Mouse (Mus musculus) layer of hippocampus, adult 2 months (tissue): Measurements from ENCODE around the gene Acsm2. TPM values are rescaled to one million over a fixed set of nuclear protein-coding genes. Genes with fewer than 3 reads are reported as not detected.
"Not testable (repeated sequence)": the region's sequence is repeated elsewhere in the genome, so short reads cannot be mapped to it uniquely, and the experiment has no call there.

ENCODE experiments used
- DNase-seq, 2 experiments: peaks; one replicate each; pipeline ENCODE4 v3.0.0; 2022; ENCODE audit warnings: low spot score in 2 of 2
- H3K27ac ChIP-seq: fragments of 200-600 bp; 2 replicates; pipeline ENCODE4 v1.8.1; 2022
- H3K4me3 ChIP-seq: fragments of 200-600 bp; 2 replicates; pipeline ENCODE4 v1.8.1; 2022; ENCODE audit warnings: mild to moderate bottlenecking
- CTCF ChIP-seq: fragments of 200-600 bp; conservative IDR thresholded peaks from 2 replicates; pipeline ENCODE4 v1.8.1; 2022; ENCODE audit warnings: antibody characterized with exemption, mild to moderate bottlenecking, moderate library complexity
- total RNA-seq, 2 experiments: library from RNA; stranded (reverse); gene quantifications; 2 replicates each; pipeline ENCODE4 v1.2.3; 2021

Gene Acsm2
- total RNA-seq, 2 experiments from 2014 or later: not detected

DNA sequence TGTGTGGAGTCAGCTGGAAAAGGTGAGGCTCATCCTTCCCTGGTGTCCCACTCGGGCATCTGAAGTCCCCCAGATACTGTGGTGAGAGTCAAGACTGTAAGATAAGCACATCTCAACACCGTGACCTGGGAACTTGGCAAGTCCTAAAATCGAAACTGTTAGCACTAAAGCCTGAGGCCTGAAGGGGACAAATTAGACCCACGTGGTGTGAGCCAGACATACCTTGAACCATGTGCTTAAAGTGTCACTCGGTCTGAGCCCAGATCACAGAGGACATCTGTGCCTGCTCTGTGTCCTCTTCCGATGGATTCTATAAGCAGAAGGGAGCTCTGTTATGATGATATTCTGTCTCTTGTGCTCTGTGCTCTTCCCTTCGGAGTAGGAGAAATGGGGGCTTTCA lies 25.5 kb upstream of the Acsm2 start:
- Histone ChIP-seq H3K27ac (no peak overlapping the region), H3K4me3 (no peak overlapping the region)
- no peak for TF ChIP-seq CTCF
- DNase-seq: no peak

DNA sequence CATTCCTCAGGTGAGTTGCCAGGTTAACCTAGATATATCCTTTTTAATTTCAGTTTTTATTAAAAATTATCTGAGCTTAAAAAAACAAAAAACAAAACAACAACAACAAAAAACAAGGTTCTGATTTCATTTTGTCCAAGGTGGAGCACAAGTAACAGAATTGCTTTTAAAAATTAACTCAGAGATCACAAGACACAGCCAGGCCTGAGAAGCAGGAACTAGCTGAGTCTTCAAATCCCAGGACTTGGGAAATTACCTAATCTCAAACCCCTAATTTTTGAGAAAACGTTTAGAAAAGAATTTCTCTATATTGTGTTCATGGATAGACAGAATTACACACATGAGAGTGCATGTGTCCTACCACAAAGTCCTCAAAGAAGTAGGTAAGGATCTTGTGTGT lies 21.2 kb upstream of the Acsm2 start:
- no peak overlapping the region for H3K4me3 ChIP-seq
- DNase-seq: no peak
- TF ChIP-seq CTCF: no peak
- H3K27ac ChIP-seq: no peak overlapping the region

DNA sequence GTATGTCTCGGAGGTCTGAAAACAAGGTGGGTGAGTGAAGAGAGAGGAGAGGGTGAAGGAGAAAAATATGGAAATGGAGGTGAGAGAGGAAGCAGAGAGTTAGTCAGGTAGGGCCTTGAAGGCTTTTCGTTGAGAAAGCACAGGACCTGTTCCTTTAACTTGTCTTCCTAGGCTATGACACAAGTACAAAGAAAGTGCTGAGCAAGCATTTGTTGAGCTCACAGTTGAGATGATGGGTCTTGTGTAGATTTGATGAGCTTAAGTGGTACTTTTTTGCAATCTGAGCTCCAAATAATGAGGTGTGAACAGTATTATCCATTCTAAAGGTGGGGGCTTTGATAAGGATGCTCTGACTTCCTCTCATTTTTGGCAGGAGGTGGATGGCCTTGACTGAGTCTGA lies 19.8 kb upstream of the Acsm2 start:
- TF ChIP-seq CTCF: no peak
- H3K4me3 ChIP-seq: no peak overlapping the region
- no peak for DNase-seq
- H3K27ac ChIP-seq: no peak overlapping the region

DNA sequence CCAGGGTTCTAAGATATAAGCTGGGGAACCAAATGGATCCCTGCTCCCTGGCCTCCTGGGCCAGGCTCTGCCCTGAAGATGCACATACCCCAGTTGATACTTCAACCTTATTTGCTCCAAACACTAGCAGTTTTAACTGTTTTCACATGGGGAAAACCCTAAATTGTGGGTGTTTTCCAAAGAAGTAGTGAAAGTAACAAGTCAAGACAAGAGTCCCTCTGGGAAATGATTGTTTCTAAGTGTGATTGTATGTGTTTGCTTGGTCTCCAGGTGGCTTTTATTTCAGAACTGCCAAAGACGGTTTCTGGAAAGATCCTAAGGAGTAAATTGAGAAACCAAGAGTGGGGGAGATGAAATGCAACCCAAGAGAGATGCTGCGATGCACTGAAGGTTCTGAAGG lies 11.7 kb upstream of the Acsm2 start:
- DNase-seq: no peak
- H3K27ac ChIP-seq: no peak overlapping the region
- H3K4me3 ChIP-seq: no peak overlapping the region
- no peak for TF ChIP-seq CTCF

DNA sequence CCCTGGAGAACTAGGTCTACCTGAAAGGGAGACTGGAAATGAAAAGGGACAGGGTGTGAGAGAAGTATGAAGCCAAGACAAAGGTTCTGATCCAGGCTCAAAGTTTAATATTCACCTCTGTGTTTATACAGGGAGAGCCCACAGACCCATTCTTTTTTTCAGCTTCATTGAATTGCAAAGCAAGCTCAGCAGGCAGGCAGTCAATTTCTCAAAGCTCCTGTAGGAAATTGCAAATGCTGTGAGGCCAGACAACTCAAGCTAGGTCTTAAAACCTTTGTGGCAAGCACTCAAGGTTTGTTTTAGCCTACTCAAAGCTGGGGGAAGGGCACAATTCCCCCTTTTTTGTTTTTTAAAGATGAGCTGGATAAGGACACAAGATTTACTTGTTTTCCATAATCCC lies 8.6 kb upstream of the Acsm2 start:
- Histone ChIP-seq H3K4me3 (no peak overlapping the region), H3K27ac (no peak overlapping the region)
- TF ChIP-seq CTCF: no peak
- no peak for DNase-seq

DNA sequence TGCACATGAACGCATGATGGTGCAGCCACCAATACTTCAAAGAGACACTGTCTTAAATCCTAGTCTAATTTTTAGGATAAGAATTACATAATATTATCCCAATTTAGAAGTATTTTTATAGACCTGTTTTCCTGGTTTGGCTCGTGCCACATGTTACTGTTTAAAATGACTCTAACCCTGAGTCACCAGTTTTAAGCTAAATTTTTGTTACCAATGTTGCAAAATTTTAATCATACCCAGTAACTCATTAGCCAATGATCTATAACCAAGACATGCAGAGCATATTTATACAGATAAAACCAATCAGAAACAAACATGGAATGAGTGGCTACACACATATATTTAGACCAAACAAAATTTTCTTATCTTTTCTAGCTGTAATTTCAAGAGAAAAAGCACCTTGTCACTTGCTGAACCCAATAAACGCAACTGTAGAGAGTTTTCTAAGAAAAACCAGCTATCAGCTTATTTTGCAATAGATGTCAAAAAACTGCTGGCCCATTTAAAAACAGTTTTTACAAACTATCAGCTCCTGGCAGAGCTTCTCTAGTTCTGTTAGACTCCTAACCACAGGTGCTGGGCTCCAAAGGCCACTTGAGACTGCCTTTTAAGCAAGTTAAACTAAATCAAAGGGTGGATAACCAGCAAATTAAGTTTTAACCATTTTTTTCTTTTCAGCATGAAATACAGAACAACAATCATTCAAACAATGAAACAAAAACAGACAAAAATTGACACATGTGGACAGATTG lies 3.5 kb upstream of the Acsm2 start:
- TF ChIP-seq CTCF: no peak
- no peak overlapping the region for H3K27ac ChIP-seq
- no peak for DNase-seq
- H3K4me3 ChIP-seq: no peak overlapping the region

DNA sequence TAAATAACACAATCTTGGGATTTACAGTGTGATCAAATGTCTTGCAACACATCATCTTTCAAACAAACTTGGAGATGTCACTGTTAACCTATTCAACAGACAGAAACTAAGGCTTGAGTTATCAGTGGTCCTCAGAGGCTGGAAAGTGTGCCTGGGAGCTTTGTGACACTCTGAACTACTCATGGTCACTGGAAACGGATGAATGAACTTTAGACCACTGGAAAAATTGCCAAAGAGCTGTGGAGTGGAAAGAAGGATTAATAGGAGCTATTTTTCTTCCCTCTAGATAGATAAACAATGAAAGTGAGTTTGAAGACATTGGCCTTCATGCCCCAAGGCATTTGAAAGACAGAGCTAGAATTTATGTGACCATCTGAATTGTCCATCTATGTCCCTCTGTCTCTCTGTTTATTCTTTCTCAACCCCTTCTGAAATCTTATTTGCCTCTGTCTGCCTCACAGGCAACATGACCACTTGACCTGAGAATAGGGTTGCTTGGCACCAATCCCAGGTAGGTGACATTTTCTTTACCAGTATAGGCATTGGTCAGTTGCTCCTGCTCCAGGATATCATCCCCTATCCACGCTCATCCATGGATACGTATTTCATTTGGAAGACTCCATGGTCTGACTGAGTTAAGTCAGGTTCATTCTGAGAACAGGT lies 5.8 kb downstream of the Acsm2 start:
- Histone ChIP-seq H3K27ac (no peak overlapping the region), H3K4me3 (no peak overlapping the region)
- TF ChIP-seq CTCF: no peak
- DNase-seq: no peak

DNA sequence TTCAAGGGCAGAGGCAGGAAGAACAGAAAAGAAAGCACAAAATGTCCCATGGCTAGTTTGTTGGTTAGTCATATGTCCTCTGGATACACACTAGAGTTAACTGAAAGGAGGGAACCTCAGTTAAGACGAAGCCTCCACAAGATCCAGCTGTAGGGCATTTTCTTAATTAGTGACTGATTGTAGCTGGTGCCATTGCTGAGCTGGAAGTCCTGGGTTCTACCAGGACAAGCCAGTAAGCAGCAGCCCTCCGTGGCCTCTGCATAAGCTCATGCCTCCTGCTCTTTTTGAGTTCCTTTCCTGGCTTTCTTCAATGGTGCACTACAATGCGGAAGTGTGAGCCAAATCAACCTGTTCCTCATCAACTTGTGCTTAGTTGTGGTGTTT lies 6.3 kb downstream of the Acsm2 start:
- no peak overlapping the region for H3K27ac ChIP-seq
- H3K4me3 ChIP-seq: no peak overlapping the region
- no peak for TF ChIP-seq CTCF
- DNase-seq: no peak

DNA sequence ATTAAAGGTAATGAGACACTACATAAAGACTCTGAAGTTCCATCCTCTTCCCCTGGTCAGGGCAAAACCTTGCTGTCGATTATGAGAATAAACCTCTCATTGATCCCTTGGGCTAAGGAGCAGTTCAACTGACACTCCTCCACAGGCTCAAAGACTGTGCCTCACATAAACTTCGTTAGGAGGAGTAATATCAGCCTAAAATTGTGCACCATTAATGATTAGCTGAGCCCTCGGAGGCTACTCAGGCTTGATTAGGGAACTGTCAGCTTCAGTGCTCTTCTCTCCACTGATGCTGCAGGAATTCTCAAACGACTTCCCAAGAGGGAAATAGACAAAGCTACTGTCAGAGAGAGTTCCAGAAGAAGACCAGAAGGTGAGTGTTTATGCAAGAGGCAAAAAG lies 7.3 kb downstream of the Acsm2 start:
- Histone ChIP-seq H3K27ac (no peak overlapping the region), H3K4me3 (no peak overlapping the region)
- TF ChIP-seq CTCF: no peak
- no peak for DNase-seq

DNA sequence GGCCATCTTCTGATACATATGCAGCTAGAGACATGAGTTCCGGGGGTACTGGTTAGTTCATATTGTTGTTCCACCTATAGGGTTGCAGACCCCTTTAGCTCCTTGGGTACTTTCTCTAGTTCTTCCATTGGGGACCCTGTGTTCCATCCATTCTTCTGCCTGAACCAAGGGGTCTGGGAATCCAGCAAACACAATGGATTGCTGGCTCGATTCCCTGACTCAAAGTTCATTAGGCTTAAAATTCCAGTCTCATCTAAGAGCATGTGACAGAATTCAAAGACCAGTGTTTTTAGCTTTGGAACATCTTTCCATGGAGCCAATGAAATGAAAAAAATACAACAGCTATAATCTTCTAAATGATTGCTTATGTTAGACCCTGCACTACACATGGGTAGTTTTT lies 8.3 kb downstream of the Acsm2 start:
- DNase-seq, H3K27ac ChIP-seq: not testable (repeated sequence)

DNA sequence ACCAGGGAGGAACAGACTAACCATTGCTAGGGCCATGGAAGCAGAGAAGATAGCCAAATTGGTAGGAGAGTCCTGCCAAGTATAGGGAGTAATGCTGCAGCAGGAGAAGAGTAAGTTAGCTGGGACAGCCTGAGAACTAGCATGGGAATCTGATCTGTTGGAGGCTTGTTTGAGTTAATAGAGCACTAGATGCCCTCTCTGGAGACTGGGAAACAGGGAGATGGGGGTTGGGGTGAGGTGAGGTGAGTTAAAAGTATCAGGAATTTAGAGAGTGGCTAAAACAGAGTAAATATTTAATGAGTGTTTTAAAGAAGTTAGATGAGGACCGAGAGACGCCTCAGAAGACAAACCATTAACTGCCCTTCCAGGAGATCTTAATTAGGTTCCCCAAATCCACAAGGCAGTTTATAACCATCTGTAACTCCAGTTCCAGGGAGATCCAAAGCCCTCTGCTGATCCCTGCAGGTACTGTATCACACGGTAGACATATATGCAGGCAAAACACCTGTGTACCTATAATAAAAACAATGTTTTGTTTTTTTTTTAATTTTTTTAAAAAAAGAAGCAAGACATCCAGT lies 40.5 kb downstream of the Acsm2 start:
- TF ChIP-seq CTCF: no peak
- DNase-seq: no peak

More for the DNA sequence above, 8.3 kb downstream of the Acsm2 start:
- H3K4me3 ChIP-seq: not testable (repeated sequence)

DNA sequence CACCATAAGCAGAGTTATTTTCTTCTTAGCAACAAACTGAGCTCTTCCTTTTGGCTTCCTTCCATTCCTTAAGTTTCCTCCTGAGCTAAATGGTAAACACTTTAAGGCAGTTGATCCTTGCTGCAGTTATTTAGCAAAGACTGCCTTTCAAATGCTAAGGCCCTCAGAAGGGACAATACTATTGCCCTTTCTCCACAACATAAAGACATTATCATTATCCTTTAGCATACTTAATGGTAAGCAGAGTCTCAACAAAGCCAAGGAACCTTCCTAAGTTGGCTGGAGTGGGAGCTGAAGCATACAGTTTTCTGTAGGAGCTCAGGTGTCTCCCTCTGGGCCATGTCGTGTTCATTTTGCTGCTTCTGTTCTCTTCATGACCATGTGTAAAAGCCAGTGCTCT lies 41.2 kb downstream of the Acsm2 start:
- H3K27ac ChIP-seq: no peak overlapping the region
- DNase-seq: no peak
- TF ChIP-seq CTCF: no peak
- no peak overlapping the region for H3K4me3 ChIP-seq

More for the DNA sequence above, 40.5 kb downstream of the Acsm2 start:
- Histone ChIP-seq H3K27ac (no peak overlapping the region), H3K4me3 (no peak overlapping the region)

DNA sequence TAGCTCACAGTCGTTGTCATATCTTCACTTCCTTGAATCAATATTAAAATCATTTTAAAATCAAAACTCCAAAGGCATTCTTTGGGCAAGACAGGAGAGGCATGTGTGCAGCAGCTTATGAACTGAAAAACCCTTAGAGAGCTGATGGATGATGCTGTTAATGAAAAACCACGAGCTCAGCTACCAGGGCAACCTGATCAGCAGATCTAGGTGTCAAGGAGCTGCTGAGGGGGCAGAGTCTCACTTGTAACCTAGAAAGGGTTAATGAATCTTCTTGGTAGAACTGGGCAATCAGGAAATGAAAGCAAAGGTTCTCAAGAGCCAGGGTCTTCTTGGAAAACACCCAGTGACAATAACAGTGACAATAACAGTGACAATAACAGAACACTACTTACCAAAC lies 42.4 kb downstream of the Acsm2 start:
- no peak overlapping the region for H3K27ac ChIP-seq

DNA sequence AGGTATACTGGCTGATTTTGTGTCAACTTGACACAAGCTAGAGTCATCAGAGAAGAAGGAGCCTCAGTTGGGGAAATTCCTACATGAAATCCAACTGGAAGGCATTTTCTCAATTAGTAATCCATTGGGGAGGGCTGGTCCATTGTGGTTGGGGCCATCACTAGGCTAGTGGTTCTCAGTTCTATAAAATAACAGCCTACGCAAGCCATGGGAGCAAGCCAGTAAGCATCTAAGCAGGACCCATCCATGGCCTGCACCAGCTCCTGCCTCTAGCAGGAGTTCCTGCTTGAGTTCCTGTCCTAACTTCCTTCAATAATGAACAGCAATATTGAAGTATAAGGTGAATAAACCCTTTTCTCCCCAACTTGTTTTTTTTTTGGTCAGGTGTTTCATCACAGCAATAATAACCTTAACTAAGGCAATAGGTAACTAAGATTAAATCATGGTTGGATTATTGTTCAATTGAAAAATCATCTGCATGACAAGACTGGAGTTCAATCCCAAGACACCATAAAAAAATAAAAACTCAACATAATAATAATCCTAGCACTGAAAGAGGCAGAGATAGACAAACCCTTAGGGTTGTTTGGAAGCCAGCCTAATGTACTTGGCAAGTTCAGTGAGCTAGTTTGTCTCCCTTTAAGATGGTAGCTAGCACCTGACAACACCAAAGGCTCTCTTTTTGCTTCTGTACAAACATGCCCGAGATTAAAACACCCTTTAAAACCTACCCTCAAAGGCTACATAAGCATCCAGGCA lies 47.2 kb downstream of the Acsm2 start:
- H3K4me3 ChIP-seq: no peak overlapping the region
- DNase-seq: no peak
- TF ChIP-seq CTCF: no peak
- H3K27ac ChIP-seq: no peak overlapping the region

More for the DNA sequence above, 42.4 kb downstream of the Acsm2 start:
- no peak for TF ChIP-seq CTCF
- H3K4me3 ChIP-seq: no peak overlapping the region
- DNase-seq: no peak
